Mouse (Mus musculus) intestine, embryonic 14.5 days (tissue): Measurements from ENCODE around the gene Cirbp. TPM values are rescaled to one million over a fixed set of nuclear protein-coding genes. Genes with fewer than 3 reads are reported as not detected.
"Not testable (repeated sequence)": the region's sequence is repeated elsewhere in the genome, so short reads cannot be mapped to it uniquely, and the experiment has no call there.

Experiments used
- ATAC-seq: fragments of 200-750 bp; cut with Nextera tagmentation; replicated peaks from 2 replicates; pipeline ENCODE4 v1.8.0; 2017; ENCODE audit warnings: low read depth, moderate number of reproducible peaks, moderate TSS enrichment, moderate library complexity; ENCODE audit not compliant: low FRiP score, low TSS enrichment
- DNase-seq: peaks from one replicate; pipeline ENCODE4 v3.0.0-alpha.2; 2018; ENCODE audit warnings: low spot score
- H3K27ac ChIP-seq: fragments of 300-500 bp; sonication (generic); 2 replicates; pipeline ENCODE4 v1.5.1; 2014; ENCODE audit warnings: low read depth, mild to moderate bottlenecking, control low read depth
- H3K27me3 ChIP-seq: fragments of 300-500 bp; sonication (generic); replicated peaks from 2 replicates; pipeline ENCODE4 v1.6.1; 2014; ENCODE audit warnings: low read length, control low read depth; ENCODE audit not compliant: control insufficient read depth, insufficient read depth
- H3K36me3 ChIP-seq: fragments of 300-500 bp; sonication (generic); 2 replicates; pipeline ENCODE4 v1.6.1; 2014; ENCODE audit warnings: low read length, control low read depth; ENCODE audit not compliant: control insufficient read depth, insufficient read depth
- H3K4me1 ChIP-seq: fragments of 300-500 bp; sonication (generic); replicated peaks from 2 replicates; pipeline ENCODE4 v1.6.1; 2014; ENCODE audit warnings: low read length, control low read depth, mixed read lengths; ENCODE audit not compliant: control insufficient read depth, insufficient read depth
- H3K4me2 ChIP-seq: fragments of 300-500 bp; sonication (generic); 2 replicates; pipeline ENCODE4 v1.6.1; 2014; ENCODE audit warnings: low read length
- H3K4me3 ChIP-seq: fragments of 300-500 bp; sonication (generic); 2 replicates; pipeline ENCODE4 v1.5.1; 2014; ENCODE audit warnings: low read depth, low read length, control low read depth, mixed read lengths
- H3K9ac ChIP-seq: fragments of 300-500 bp; sonication (generic); 2 replicates; pipeline ENCODE4 v1.6.1; 2014; ENCODE audit warnings: mild to moderate bottlenecking, low read length
- H3K9me3 ChIP-seq: fragments of 300-500 bp; sonication (generic); 2 replicates; pipeline ENCODE4 v1.6.1; 2016; ENCODE audit warnings: low read length, control low read depth; ENCODE audit not compliant: control insufficient read depth
- WGBS: fragments of 180-500 bp; shearing (Covaris S2); extraction: QIAGEN DNeasy Blood & Tissue Kit; methylation state at CpG from one replicate; pipeline ENCODE4 v1.1.7; 2014; 5-methylcytosine and 5-hydroxymethylcytosine counted together
- polyA plus RNA-seq: library from polyadenylated mRNA; unstranded; fragments of >200 nt; fragmentation: Nextera tagmentation; extraction: Ambion mirVana; gene quantifications from 2 replicates; pipeline ENCODE4 v1.2.1, GENCODE M21; 2014

The Cirbp gene
- polyA plus RNA-seq, 1 experiment from 2014 or later, result 81.6 TPM

GRCm38 (mm10) chr10:80211547-80212103 lies 45.8 kb downstream of the Cirbp start:
- H3K27ac ChIP-seq, H3K27me3 ChIP-seq, H3K4me3 ChIP-seq, H3K4me2 ChIP-seq, H3K9me3 ChIP-seq, H3K9ac ChIP-seq, H3K4me1 ChIP-seq, DNase-seq, H3K36me3 ChIP-seq, ATAC-seq: not testable (repeated sequence)
- 77% methylated on average over 7 of the region's 7 CpGs for WGBS

- no peak overlapping the region for H3K27ac ChIP-seq
- ATAC-seq (no peak), DNase-seq (no peak)
- H3K36me3 ChIP-seq, result no peaks in the 10 kb centered on the region
- WGBS, result 33% methylated on average over 16 of the region's 16 CpGs
- no peaks in the 10 kb centered on the region for H3K4me1 ChIP-seq
- H3K4me2 ChIP-seq, result no peak overlapping the region
- H3K27me3 ChIP-seq, result no peaks in the 10 kb centered on the region
- H3K9me3 ChIP-seq, result no peaks in the 10 kb centered on the region
- no peak overlapping the region for H3K9ac ChIP-seq
- no peak overlapping the region for H3K4me3 ChIP-seq
Observed at GRCm38 (mm10) chr10:80215048-80215772, 49.4 kb downstream of the Cirbp start.

- 22% methylated on average over 7 of the region's 9 CpGs for WGBS
- Histone ChIP-seq H3K4me2 (no peak overlapping the region), H3K4me1 (peaks cover 3% of the 10 kb centered on the region), H3K9me3 (no peaks in the 10 kb centered on the region), H3K4me3 (no peak overlapping the region), H3K9ac (no peak overlapping the region), H3K36me3 (no peaks in the 10 kb centered on the region), H3K27me3 (no peaks in the 10 kb centered on the region), H3K27ac (no peak overlapping the region)
- DNase-seq (no peak), ATAC-seq (no peak)
Observed at GRCm38 (mm10) chr10:80220676-80221075, 54.9 kb downstream of the Cirbp start.

Other genes starting within 250 kb of the Cirbp start
- 0.46 and 0.51 TPM in 2 replicates for gene Kiss1r, start 249.0 kb upstream of the Cirbp start, polyA plus RNA-seq
- 122 and 126 TPM in 2 replicates for gene R3hdm4, start 244.8 kb upstream of the Cirbp start, polyA plus RNA-seq
- 12.7 and 14.4 TPM in 2 replicates for gene Arid3a, start 238.9 kb upstream of the Cirbp start, polyA plus RNA-seq
- 126 and 134 TPM in 2 replicates for gene Wdr18, start 205.8 kb upstream of the Cirbp start, polyA plus RNA-seq
- 0.23 and 0.28 TPM in 2 replicates for gene Grin3b, start 195.3 kb upstream of the Cirbp start, polyA plus RNA-seq
- 14.4 and 17.5 TPM in 2 replicates for gene Tmem259, start 181.7 kb upstream of the Cirbp start, polyA plus RNA-seq
- 320 and 368 TPM in 2 replicates for gene Cnn2, start 177.4 kb upstream of the Cirbp start, polyA plus RNA-seq
- gene Abca7, start 169.5 kb upstream of the Cirbp start, polyA plus RNA-seq, result 3.7 and 3.8 TPM in 2 replicates
- gene Arhgap45, start 149.3 kb upstream of the Cirbp start, polyA plus RNA-seq, result 6.8 and 8.0 TPM in 2 replicates
- gene Polr2e, start 126.2 kb upstream of the Cirbp start, polyA plus RNA-seq, result 255 and 274 TPM in 2 replicates
- gene Gpx4, start 118.8 kb upstream of the Cirbp start, polyA plus RNA-seq, result 607 and 623 TPM in 2 replicates
- gene Sbno2, start 60.4 kb upstream of the Cirbp start, polyA plus RNA-seq, result 14.1 TPM in 2 replicates
- gene Stk11, start 50.2 kb upstream of the Cirbp start, polyA plus RNA-seq, result 27.0 and 27.5 TPM in 2 replicates
- 590 and 627 TPM in 2 replicates for gene Atp5d, start 27.4 kb upstream of the Cirbp start, polyA plus RNA-seq
- 7.1 and 8.5 TPM in 2 replicates for gene Cbarp, start 25.1 kb upstream of the Cirbp start, polyA plus RNA-seq
- gene Midn, start 17.7 kb upstream of the Cirbp start, polyA plus RNA-seq, result 25.5 and 28.9 TPM in 2 replicates
- gene 1600002K03Rik, start 7.0 kb downstream of the Cirbp start, polyA plus RNA-seq, result 15.8 and 16.7 TPM in 2 replicates
- 10.2 and 12.2 TPM in 2 replicates for gene Efna2, start 13.5 kb downstream of the Cirbp start, polyA plus RNA-seq
- 61.3 and 66.5 TPM in 2 replicates for gene Mum1, start 60.4 kb downstream of the Cirbp start, polyA plus RNA-seq
- 453 and 498 TPM in 2 replicates for gene Ndufs7, start 83.1 kb downstream of the Cirbp start, polyA plus RNA-seq
- gene Gamt, start 95.0 kb downstream of the Cirbp start, polyA plus RNA-seq, result 34.1 and 61.2 TPM in 2 replicates
- gene Dazap1, start 95.5 kb downstream of the Cirbp start, polyA plus RNA-seq, result 42.3 and 45.7 TPM in 2 replicates
- 1,236 and 1,315 TPM in 2 replicates for gene Rps15, start 126.5 kb downstream of the Cirbp start, polyA plus RNA-seq
- 7.8 and 9.1 TPM in 2 replicates for gene Apc2, start 130.0 kb downstream of the Cirbp start, polyA plus RNA-seq
- gene 2310011J03Rik, start 154.6 kb downstream of the Cirbp start, polyA plus RNA-seq, result 43.4 and 45.2 TPM in 2 replicates
- gene Pcsk4, start 163.5 kb downstream of the Cirbp start, polyA plus RNA-seq, result 6.8 and 7.3 TPM in 2 replicates
- 42.4 and 58.1 TPM in 2 replicates for gene Reep6, start 164.0 kb downstream of the Cirbp start, polyA plus RNA-seq
- gene Adamtsl5, start 182.4 kb downstream of the Cirbp start, polyA plus RNA-seq, result 8.1 and 8.7 TPM in 2 replicates
- gene Plk5, start 190.5 kb downstream of the Cirbp start, polyA plus RNA-seq, result 0.22 and 0.32 TPM in 2 replicates
- gene Mex3d, start 221.7 kb downstream of the Cirbp start, polyA plus RNA-seq, result 5.3 and 6.7 TPM in 2 replicates
- gene Mbd3, start 233.6 kb downstream of the Cirbp start, polyA plus RNA-seq, result 203 and 206 TPM in 2 replicates
- gene Uqcr11, start 240.8 kb downstream of the Cirbp start, polyA plus RNA-seq, result 941 and 1,108 TPM in 2 replicates